Mouse (Mus musculus): ENCODE measurements around the gene Olfr804. TPM values are rescaled to one million over a fixed set of nuclear protein-coding genes. Genes with fewer than 3 reads are reported as not detected.

Olfr804 gene
- not detected for total RNA-seq (2021)
- long read RNA-seq, experiment 1 = 0 reads
- long read RNA-seq, experiment 2 = 0 reads

DNA sequence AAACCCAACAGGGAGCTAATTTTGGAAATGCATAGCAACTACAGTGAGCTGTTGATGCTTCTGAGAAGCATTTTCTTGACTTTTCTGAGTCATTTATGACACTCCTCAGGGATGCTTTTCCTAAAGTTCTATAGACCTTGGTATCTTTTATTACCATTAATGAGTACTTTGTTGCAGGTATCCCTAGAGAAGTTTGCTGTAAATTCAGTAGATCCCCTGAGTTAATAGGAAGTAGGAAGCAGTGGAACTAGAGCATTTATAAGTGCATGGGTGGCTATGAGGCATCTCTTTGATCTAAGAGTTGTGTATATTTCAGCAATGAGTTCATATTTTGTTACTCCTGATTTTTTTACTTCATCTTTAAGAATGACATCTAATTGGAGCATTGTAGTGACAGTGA lies at the start of gene Olfr804:
TSS of gene Olfr804 (plus strand) at position 301 of the 400 bp plus-strand sequence.
- DNase-seq (ENCODE audit: low spot score) = no peak

DNA sequence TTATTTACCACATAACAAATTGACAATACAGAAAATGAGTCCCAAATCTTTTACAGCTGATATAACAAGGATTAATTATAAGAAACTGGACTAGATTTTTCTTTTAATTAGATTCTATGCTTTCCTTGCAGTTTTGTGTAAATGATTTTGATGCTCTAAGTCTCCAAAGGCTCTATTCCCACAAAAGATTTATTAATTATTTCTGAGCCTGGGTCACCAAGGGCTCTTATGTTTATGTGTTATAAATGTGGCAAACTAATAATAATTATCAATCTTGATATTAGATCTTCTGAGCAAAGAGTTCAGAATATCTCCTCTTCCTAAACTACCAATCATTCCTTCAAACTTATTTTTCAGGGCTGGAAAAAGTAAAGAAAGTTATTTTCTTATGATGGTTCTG lies 45.6 kb upstream of the Olfr804 start, which contains the start of gene Olfr800:
TSS of gene Olfr800 (plus strand) at position 301 of the 400 bp plus-strand sequence.
- DNase-seq (ENCODE audit: low spot score) = no peak

DNA sequence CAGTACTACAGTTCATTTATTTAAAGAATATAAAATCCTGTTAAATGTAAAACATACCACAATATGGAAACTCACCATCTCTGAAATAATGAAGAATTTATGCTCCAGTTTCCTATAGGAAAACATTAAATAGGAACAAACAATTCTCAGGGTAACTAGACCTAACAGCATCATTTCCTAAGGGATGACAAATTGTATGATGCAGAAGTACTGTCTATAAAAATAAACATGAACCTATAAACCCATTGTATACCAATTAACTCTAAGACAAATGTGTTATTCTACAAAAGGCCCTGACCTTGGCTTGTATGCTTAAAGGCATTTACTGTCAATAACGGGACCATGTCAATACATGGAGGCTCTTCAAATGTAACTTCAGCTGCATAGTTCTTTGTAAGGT lies 29.2 kb upstream of the Olfr804 start, which contains the start of gene Olfr801:
TSS of gene Olfr801 (minus strand) at position 101 of the 400 bp plus-strand sequence.
- DNase-seq (ENCODE audit: low spot score) = no peak

DNA sequence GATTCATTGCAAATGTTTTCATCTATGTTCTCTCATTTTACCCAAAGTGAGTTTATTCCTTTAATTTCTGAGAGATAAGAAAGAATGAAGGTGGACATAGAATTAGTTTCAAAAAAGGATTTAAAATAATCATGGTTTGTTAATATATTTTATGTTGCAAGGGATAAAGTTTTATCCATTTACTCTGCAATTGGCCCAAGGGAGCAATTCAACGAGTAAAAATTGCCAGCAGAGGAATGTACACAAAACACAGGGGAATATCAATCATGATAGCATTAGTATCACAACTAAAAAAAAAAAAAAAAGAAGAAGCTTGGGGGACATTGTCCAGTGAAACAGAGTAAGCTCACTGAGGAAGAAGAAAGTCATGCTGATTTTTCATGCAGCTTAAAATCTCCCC lies 14.9 kb upstream of the Olfr804 start, which contains the start of gene Olfr802:
TSS of gene Olfr802 (minus strand) at position 101 of the 400 bp plus-strand sequence.
- no peak for DNase-seq (ENCODE audit: low spot score)

DNA sequence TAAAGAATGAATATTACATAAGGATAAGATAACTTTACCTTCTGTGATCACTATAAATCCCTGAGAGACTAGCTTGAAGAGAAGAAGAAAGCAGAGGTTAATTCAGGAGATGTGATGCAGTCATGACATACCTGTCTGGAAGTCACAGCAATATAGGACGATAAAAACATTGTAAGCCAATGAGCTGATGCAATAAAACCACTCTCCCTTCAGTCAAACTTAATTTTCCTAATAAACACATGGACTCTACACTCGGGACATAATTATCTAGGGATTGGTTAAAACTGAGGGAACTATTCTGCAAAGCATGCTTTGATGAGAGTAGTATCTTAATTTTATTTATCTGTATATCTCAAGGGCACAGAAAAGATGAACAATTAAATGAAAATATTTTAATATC lies 8.8 kb upstream of the Olfr804 start, which contains the start of gene Olfr803:
TSS of gene Olfr803 (minus strand) at position 101 of the 400 bp plus-strand sequence.
- DNase-seq (ENCODE audit: low spot score) = no peak

DNA sequence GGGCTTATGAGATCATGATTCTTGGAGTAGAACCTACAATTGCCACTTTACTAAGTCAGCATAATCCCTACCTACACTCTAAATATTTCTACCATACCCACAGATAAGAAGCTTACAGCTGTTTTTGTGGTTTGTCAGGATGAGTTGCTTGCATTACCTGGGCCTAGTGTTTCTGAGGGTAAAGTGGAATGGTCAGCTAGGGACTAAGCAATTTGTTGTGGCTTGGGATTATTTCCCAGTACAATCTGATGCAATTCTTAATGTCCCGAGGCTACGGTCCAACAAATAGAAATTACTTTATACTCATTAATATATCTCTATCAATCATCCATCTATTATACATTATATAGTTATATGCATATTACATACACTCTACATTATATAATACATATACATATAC lies 26.3 kb downstream of the Olfr804 start, which contains the start of gene Olfr805:
TSS of gene Olfr805 (minus strand) at position 101 of the 400 bp plus-strand sequence.
- no peak for DNase-seq (ENCODE audit: low spot score)

DNA sequence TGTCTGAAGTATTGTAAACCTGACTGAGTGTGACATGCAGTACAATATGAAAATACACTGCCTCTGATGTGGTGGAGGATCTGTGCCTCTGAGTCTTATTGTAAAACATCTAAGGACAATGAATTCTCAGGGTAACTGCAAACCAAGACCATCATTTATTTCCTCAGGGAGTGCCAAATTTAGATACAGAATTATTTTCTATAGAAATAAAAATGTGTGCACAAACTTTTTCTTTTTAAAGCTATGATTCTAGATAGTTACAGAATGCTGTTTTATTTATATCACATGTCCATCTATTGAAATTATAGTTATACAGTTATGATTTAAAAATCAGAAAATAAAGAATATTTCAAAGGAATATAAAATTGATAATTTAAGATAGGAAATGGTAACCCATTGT lies 38.8 kb downstream of the Olfr804 start, which contains the start of gene Olfr806:
TSS of gene Olfr806 (minus strand) at position 101 of the 400 bp plus-strand sequence.
- no peak for DNase-seq (ENCODE audit: low spot score)

DNA sequence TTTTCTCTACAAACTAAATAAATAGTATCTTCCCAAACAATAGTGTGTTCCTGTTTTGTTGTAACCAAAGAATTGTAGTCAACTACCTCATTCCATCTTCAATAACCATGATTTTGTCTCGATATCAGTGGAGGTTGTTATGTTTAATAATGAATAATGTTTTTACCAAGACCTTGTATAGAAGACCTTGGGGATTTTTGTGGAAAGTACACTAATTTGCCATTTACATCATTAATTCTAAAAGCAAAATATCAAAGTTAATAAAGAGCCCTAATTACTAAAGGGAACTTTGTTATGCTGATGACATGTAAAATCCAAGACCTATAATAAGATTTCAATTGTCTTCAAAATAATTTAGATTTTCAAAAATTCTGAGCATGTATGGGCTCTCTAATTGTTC lies 54.7 kb downstream of the Olfr804 start, which contains the start of gene Olfr807:
TSS of gene Olfr807 (minus strand) at position 101 of the 400 bp plus-strand sequence.
- DNase-seq (ENCODE audit: low spot score) = no peak

Small RNA genes within 50 kb of the gene (microRNA-seq; reads per million reads assigned to microRNA genes)
- gene Gm24485 = not detected

Other genes with a start within 250 kb of the Olfr804 start
- not detected for gene Olfr787, start 241.3 kb upstream of the Olfr804 start, total RNA-seq (2021)
- not detected for gene Olfr788, start 232.2 kb upstream of the Olfr804 start, total RNA-seq (2021)
- gene Olfr789, start 218.5 kb upstream of the Olfr804 start, total RNA-seq (2021) = not detected
- gene Olfr790, start 204.7 kb upstream of the Olfr804 start, total RNA-seq (2021) = not detected
- gene Olfr791, start 181.4 kb upstream of the Olfr804 start, total RNA-seq (2021) = not detected
- gene Olfr792, start 164.0 kb upstream of the Olfr804 start, total RNA-seq (2021) = not detected
- gene Olfr794, start 135.6 kb upstream of the Olfr804 start, total RNA-seq (2021) = not detected
- not detected for gene Olfr796, start 90.6 kb upstream of the Olfr804 start, total RNA-seq (2021)
- gene Olfr798, start 75.3 kb upstream of the Olfr804 start, total RNA-seq (2021) = not detected
- gene Olfr799, start 65.7 kb upstream of the Olfr804 start, total RNA-seq (2021) = not detected
- gene Olfr800, start 45.5 kb upstream of the Olfr804 start, total RNA-seq (2021) = not detected
- gene Olfr801, start 29.3 kb upstream of the Olfr804 start, total RNA-seq (2021) = not detected
- gene Olfr802, start 15.0 kb upstream of the Olfr804 start, total RNA-seq (2021) = not detected
- not detected for gene Olfr803, start 8.9 kb upstream of the Olfr804 start, total RNA-seq (2021)
- not detected for gene Olfr805, start 26.2 kb downstream of the Olfr804 start, total RNA-seq (2021)
- gene Olfr806, start 38.7 kb downstream of the Olfr804 start, total RNA-seq (2021) = not detected
- gene Olfr807, start 54.6 kb downstream of the Olfr804 start, total RNA-seq (2021) = not detected
- not detected for gene Olfr808, start 62.3 kb downstream of the Olfr804 start, total RNA-seq (2021)
- gene Olfr809, start 71.4 kb downstream of the Olfr804 start, total RNA-seq (2021) = not detected
- gene Olfr810, start 91.7 kb downstream of the Olfr804 start, total RNA-seq (2021) = not detected
- not detected for gene Olfr811, start 101.2 kb downstream of the Olfr804 start, total RNA-seq (2021)
- not detected for gene Olfr812, start 142.9 kb downstream of the Olfr804 start, total RNA-seq (2021)
- gene Olfr813, start 152.2 kb downstream of the Olfr804 start, total RNA-seq (2021) = not detected
- gene Olfr814, start 176.6 kb downstream of the Olfr804 start, total RNA-seq (2021) = not detected
- gene Olfr815, start 202.7 kb downstream of the Olfr804 start, total RNA-seq (2021) = not detected
- not detected for gene Olfr816, start 212.4 kb downstream of the Olfr804 start, total RNA-seq (2021)
- gene Olfr818, start 245.9 kb downstream of the Olfr804 start, total RNA-seq (2021) = not detected